Mouse (Mus musculus) testis, adult 2 months (tissue): ENCODE results near the gene Trim13.

Experiments used
- CTCF ChIP-seq: fragments of 200-500 bp; IDR thresholded peaks from 2 replicates; pipeline ENCODE4 v1.5.1; 2012; ENCODE audit warnings: low read depth, mild to moderate bottlenecking, inconsistent platforms, low read length, moderate library complexity; ENCODE audit not compliant: control insufficient read depth, insufficient read depth, insufficient replicate concordance
- POLR2A ChIP-seq: fragments of 200-500 bp; IDR thresholded peaks from 2 replicates; pipeline ENCODE4 v1.6.1; 2012; ENCODE audit warnings: low read depth, mild to moderate bottlenecking, inconsistent platforms, low read length, moderate library complexity; ENCODE audit not compliant: control insufficient read depth

- TF ChIP-seq CTCF = no peak
- no peak for TF ChIP-seq POLR2A
These were observed 22.1 kb upstream of the Trim13 start for GRCm38 (mm10) chr14:61575941-61576340.
